10 mouse cellular contexts compared by ENCODE assay signal in the genomic region with DNA sequence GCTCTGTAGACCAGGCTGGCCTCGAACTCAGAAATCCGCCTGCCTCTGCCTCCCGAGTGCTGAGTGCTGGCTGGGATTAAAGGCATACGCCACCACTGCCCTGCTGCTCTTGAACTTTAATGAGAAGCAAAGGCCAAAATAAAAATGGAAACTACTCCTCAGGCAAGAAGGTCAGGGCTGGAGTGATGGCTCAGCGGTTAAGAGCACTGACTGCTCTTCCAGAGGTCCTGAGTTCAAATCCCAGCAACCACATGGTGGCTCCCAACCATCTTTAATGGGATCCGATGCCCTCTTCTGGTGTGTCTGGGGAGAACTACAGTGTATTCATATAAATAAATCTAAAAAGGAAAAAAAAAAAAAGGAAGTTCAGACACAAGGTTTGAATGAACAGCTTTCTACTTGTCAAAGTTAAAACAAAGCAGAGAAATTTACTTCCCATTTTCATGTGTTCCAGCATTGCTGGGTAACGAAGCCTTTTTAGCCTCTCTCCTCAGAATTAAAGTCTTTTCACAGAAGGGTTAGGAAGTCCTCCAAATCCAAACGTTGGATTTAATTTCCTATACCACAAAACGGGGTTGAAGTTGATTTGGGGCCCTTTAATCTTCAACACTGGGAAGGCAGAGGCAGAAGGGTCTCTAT. TPM values are rescaled to one million over a fixed set of nuclear protein-coding genes. Genes with fewer than 3 reads are reported as not detected.
DNase-seq lines count a peak whose midpoint lies in the region; ATAC-seq and TF ChIP-seq lines count a peak whose summit lies in the region.
"Had no signal": no experiment of that assay in that cellular context is flagged by ENCODE, and none has a peak within 500 bp of the region (broad histone marks: within the 10 kb centered on the region; RNA-seq: fewer than 3 reads in every experiment).

No protein-coding gene starts in this region.

- no peak for ATAC-seq in heart, embryonic 14.5 days (ENCODE audit: insufficient number of reproducible peaks, insufficient read depth, low FRiP score, low read depth)
- no peak for ATAC-seq in limb, embryonic 14.5 days (ENCODE audit: low FRiP score, low read depth)
- no peak for ATAC-seq in megakaryocyte, adult 5-6 weeks (ENCODE audit: poor library complexity, severe bottlenecking)

- no peaks in the 10 kb centered on the region for H3K9me3 ChIP-seq in heart, embryonic 14.5 days (ENCODE audit: control insufficient read depth, low read length)
- H3K9me3 ChIP-seq in limb, embryonic 14.5 days (ENCODE audit: control insufficient read depth, low read length), result no peaks in the 10 kb centered on the region

- H3K27me3 ChIP-seq in heart, embryonic 14.5 days (ENCODE audit: control insufficient read depth, insufficient read depth, low read length), result no peaks in the 10 kb centered on the region
- no peaks in the 10 kb centered on the region for H3K27me3 ChIP-seq in thymus, adult 2 months (ENCODE audit: control insufficient read depth, insufficient read depth, low read length)
- H3K27me3 ChIP-seq in limb, embryonic 14.5 days (ENCODE audit: control insufficient read depth, insufficient read depth, low read length), result no peaks in the 10 kb centered on the region

- no peak for TF ChIP-seq POLR2A in thymus, adult 2 months (IDR thresholded peaks at IDR 0.05; ENCODE audit: control insufficient read depth, extremely low read depth, insufficient read depth, low read length, poor library complexity)
- no peak for TF ChIP-seq POLR2A in limb, embryonic 14.5 days (IDR thresholded peaks at IDR 0.05; ENCODE audit: borderline replicate concordance, extremely low read depth, insufficient read depth, insufficient read length)

- peak overlapping the region in 1 of 2 experiments; percentile 100; a peak in 1 of 4 replicates for H3K27ac ChIP-seq in heart, embryonic 14.5 days (replicated peaks in 1 of 2; ENCODE audit: control insufficient read depth in 1 of 2, insufficient read depth in 1 of 2, low read depth in 2 of 2, low read length in 2 of 2)
- H3K27ac ChIP-seq in thymus, adult 2 months (ENCODE audit: control insufficient read depth, insufficient read depth, low read length), result peak overlapping the region; percentile 80; the same call in 1 of the 2 replicates
- H3K27ac ChIP-seq in limb, embryonic 14.5 days (replicated peaks; ENCODE audit: low read depth, low read length), result no peak overlapping the region

- H3K9ac ChIP-seq in heart, embryonic 14.5 days (ENCODE audit: low read length), result peak overlapping the region; percentile 83; the same call in 1 of the 2 replicates
- no peak overlapping the region for H3K9ac ChIP-seq in limb, embryonic 14.5 days (ENCODE audit: low read depth, low read length, severe bottlenecking)

- WGBS in heart, embryonic 14.5 days, result 75% methylated on average over 9 of the region's 9 CpGs
- 58% methylated on average over 9 of the region's 9 CpGs for WGBS in thymus, adult 2 months
- 74% methylated on average over 9 of the region's 9 CpGs for WGBS in limb, embryonic 14.5 days

- no peak for DNase-seq in heart, adult 8-10 months (ENCODE audit: low spot score)
- no peak for DNase-seq in thymus, adult 2 months
- no peak for DNase-seq in thymus, adult 18-20 months
- no peak for DNase-seq in limb, embryonic 14.5 days (ENCODE audit: low spot score)
- DNase-seq in right cerebral cortex, postnatal 25 days, result no peak
- DNase-seq in spleen, adult 18-20 months, result no peak
- DNase-seq: lung, postnatal 36 days had no signal

- peaks cover 16 to 25% of the 10 kb centered on the region in 2 experiments for H3K4me1 ChIP-seq in heart, embryonic 14.5 days (ENCODE audit: control insufficient read depth in 2 of 2, insufficient read depth in 2 of 2, low read length in 2 of 2)
- peaks cover 19% of the 10 kb centered on the region for H3K4me1 ChIP-seq in thymus, adult 2 months (replicated peaks; ENCODE audit: control insufficient read depth, insufficient read depth, low read length)
- peaks cover 22% of the 10 kb centered on the region for H3K4me1 ChIP-seq in limb, embryonic 14.5 days (ENCODE audit: control insufficient read depth, insufficient read depth, low read length)

- H3K4me2 ChIP-seq in heart, embryonic 14.5 days (ENCODE audit: low read length), result peak overlapping the region; percentile 64
- peak overlapping the region; percentile 68; the same call in 1 of the 2 replicates for H3K4me2 ChIP-seq in limb, embryonic 14.5 days (replicated peaks; ENCODE audit: low read depth, low read length, severe bottlenecking)

- no peak for TF ChIP-seq CTCF in thymus, adult 2 months (IDR thresholded peaks at IDR 0.05; ENCODE audit: borderline replicate concordance, control insufficient read depth, extremely low read depth, insufficient read depth, low read length, poor library complexity)

- H3K4me3 ChIP-seq in heart, embryonic 14.5 days (ENCODE audit: control insufficient read depth in 1 of 2, insufficient read depth in 1 of 2, low read depth in 1 of 2, low read length in 2 of 2), result peak overlapping the region in 1 of 2 experiments; percentile 39; a peak in 1 of 4 replicates
- H3K4me3 ChIP-seq in thymus, adult 2 months (ENCODE audit: control insufficient read depth, insufficient read depth, low read length), result no peak overlapping the region
- no peak overlapping the region for H3K4me3 ChIP-seq in limb, embryonic 14.5 days (replicated peaks; ENCODE audit: low read length)

- H3K36me3 ChIP-seq in heart, embryonic 14.5 days (ENCODE audit: control insufficient read depth, insufficient read depth, low read length), result no peaks in the 10 kb centered on the region
- H3K36me3 ChIP-seq in thymus, adult 2 months (ENCODE audit: control insufficient read depth, insufficient read depth, low read length), result no peaks in the 10 kb centered on the region
- H3K36me3 ChIP-seq in limb, embryonic 14.5 days (ENCODE audit: control insufficient read depth, insufficient read depth, low read length), result no peaks in the 10 kb centered on the region

RNA-seq across cellular contexts. Expression of gene Sirt4, which starts 3.5 kb away (rescaled TPM):
- 19.2 and 22.5 TPM in 2 replicates for polyA plus RNA-seq in heart, embryonic 14.5 days (2014; fragmentation: Nextera tagmentation; extraction: Ambion mirVana)
- 10 to 100 TPM; 17.9 to 21.4 (median 19.6) TPM for total RNA-seq in heart, adult 8-10 months (2022)
- polyA plus RNA-seq in thymus, adult 2 months (2012; rRNA removed), result 47.2 and 48.6 TPM in 2 replicates
- polyA plus RNA-seq in limb, embryonic 14.5 days (2012; rRNA removed), result 69.2 and 82.4 TPM in 2 replicates
- 20.4 and 24.1 TPM in 2 replicates for polyA plus RNA-seq in limb, embryonic 14.5 days (2014; fragmentation: Nextera tagmentation; extraction: Ambion mirVana)
- 3.6 and 5.4 TPM in 2 replicates for total RNA-seq in megakaryocyte, adult 5-6 weeks (2015)
- total RNA-seq in megakaryocyte, adult 5-6 weeks (2017), result 2.0 and 3.3 TPM in 2 replicates

RNA-seq across cellular contexts. Expression of gene Pxn, which starts 18.4 kb away (rescaled TPM):
- polyA plus RNA-seq in heart, embryonic 14.5 days (2014; fragmentation: Nextera tagmentation; extraction: Ambion mirVana), result 14.4 and 19.1 TPM in 2 replicates
- total RNA-seq in heart, adult 8-10 months (2022), result 10 to 100 TPM; 31.2 to 43.4 (median 34.1) TPM
- 161 and 172 TPM in 2 replicates for polyA plus RNA-seq in thymus, adult 2 months (2012; rRNA removed)
- polyA plus RNA-seq in limb, embryonic 14.5 days (2012; rRNA removed), result 119 and 145 TPM in 2 replicates
- polyA plus RNA-seq in limb, embryonic 14.5 days (2014; fragmentation: Nextera tagmentation; extraction: Ambion mirVana), result 25.0 and 26.3 TPM in 2 replicates
- 81.3 and 93.8 TPM in 2 replicates for total RNA-seq in megakaryocyte, adult 5-6 weeks (2015)
- 151 and 199 TPM in 2 replicates for total RNA-seq in megakaryocyte, adult 5-6 weeks (2017)

RNA-seq across cellular contexts. Expression of gene Pla2g1b, which starts 22.0 kb away (rescaled TPM):
- polyA plus RNA-seq in heart, embryonic 14.5 days (2014; fragmentation: Nextera tagmentation; extraction: Ambion mirVana), result not detected in 2 replicates
- total RNA-seq in heart, adult 8-10 months (2022), result not detected
- 1.2 and 1.8 TPM in 2 replicates for polyA plus RNA-seq in thymus, adult 2 months (2012; rRNA removed)
- not detected in 2 replicates for polyA plus RNA-seq in limb, embryonic 14.5 days (2012; rRNA removed)
- not detected in 2 replicates for polyA plus RNA-seq in limb, embryonic 14.5 days (2014; fragmentation: Nextera tagmentation; extraction: Ambion mirVana)
- not detected in 2 replicates for total RNA-seq in megakaryocyte, adult 5-6 weeks (2015)
- not detected in 2 replicates for total RNA-seq in megakaryocyte, adult 5-6 weeks (2017)
- total RNA-seq: layer of hippocampus, postnatal 14 days had no signal

RNA-seq across cellular contexts. Expression of gene Msi1, which starts 58.7 kb away (rescaled TPM):
- 2.7 and 3.3 TPM in 2 replicates for polyA plus RNA-seq in heart, embryonic 14.5 days (2014; fragmentation: Nextera tagmentation; extraction: Ambion mirVana)
- total RNA-seq in heart, adult 8-10 months (2022), result under 1 TPM; 0.16 to 0.52 (median 0.25) TPM
- 6.1 and 6.6 TPM in 2 replicates for polyA plus RNA-seq in thymus, adult 2 months (2012; rRNA removed)
- polyA plus RNA-seq in limb, embryonic 14.5 days (2012; rRNA removed), result 40.6 and 51.6 TPM in 2 replicates
- 15.5 and 18.0 TPM in 2 replicates for polyA plus RNA-seq in limb, embryonic 14.5 days (2014; fragmentation: Nextera tagmentation; extraction: Ambion mirVana)
- total RNA-seq in megakaryocyte, adult 5-6 weeks (2015), result not detected in 2 replicates
- not detected in 2 replicates for total RNA-seq in megakaryocyte, adult 5-6 weeks (2017)
